Mouse (Mus musculus): ENCODE data around the gene H2-Aa.

DNA sequence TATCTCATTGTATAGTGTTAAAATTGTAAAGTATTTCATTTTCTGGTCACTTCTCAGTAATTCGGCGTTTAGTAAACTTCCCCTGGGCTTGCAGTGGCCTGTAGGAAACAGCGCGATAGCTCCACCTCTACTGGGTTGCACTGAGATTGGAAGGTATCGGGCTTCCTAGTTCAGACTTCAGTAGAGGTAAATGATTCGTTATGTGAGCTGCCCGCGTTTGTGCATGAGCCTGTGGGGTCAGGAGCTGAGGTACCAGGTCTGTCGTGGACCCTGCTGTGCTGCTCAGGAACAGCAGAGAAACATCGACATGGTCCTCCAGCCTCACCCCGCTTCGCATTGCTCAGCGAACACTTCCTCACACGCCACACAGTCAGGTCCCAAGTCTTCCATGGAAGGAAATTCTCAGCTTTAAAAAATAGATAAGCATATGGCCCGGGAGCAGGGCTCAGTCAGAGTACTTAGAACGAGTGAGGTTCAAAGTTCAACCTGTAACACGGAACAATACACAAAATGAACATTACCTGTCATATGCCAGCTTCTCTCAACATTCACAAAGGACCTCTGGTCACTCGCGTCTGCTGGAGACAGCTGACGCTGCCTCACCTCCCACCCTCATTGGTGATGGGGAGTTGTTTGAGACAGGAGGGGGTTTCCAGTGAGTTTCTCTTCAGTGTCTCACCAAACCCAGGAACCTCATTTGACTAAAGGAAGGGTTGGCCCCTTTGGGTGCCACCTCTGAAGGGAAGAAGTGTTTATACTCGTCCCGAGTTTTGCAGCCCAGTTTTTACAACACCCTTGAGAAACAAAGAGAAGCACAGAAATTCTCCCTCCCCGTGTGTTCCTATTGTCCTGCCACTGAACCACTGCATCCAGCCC, 13.3 kb upstream of the H2-Aa start:
- TF ChIP-seq CTCF (IDR thresholded peaks at IDR 0.05; ENCODE audit: low read depth) (no peak), EP300 (IDR thresholded peaks at IDR 0.05; ENCODE audit: low read depth) (no peak)
